Mouse (Mus musculus): ENCODE measurements at regions not wholly inside any gene's neighbourhood (a gene's known extent, or its start where the extent isn't known, plus 50 kb on each side); places are given as distances from the start of the nearest gene placed in this dataset.

GRCm38 (mm10) chr3:109254957-109255356 lies 85.5 kb upstream of the Vav3 start:
- no peak for TF ChIP-seq CTCF (IDR thresholded peaks at IDR 0.05; ENCODE audit: low read depth)
- no peak for TF ChIP-seq EP300 (IDR thresholded peaks at IDR 0.05; ENCODE audit: low read depth)
